Mouse (Mus musculus) midbrain, embryonic 16.5 days (tissue): ENCODE measurements around the gene Vps35. TPM values are rescaled to one million over a fixed set of nuclear protein-coding genes. Genes with fewer than 3 reads are reported as not detected.

Experiments
- ATAC-seq: fragments of 200-750 bp; cut with Nextera tagmentation; 2 replicates; pipeline ENCODE4 v1.8.0; 2017; ENCODE audit warnings: moderate TSS enrichment
- H3K27ac ChIP-seq: fragments of 300-500 bp; sonication (generic); 2 replicates; pipeline ENCODE4 v1.5.1; 2014; ENCODE audit warnings: mild to moderate bottlenecking, low read length, mixed read lengths
- H3K27me3 ChIP-seq: fragments of 300-500 bp; sonication (generic); 2 replicates; pipeline ENCODE4 v1.6.1; 2014; ENCODE audit warnings: low read depth, low read length, mixed read lengths; ENCODE audit not compliant: control insufficient read depth, insufficient read depth
- H3K36me3 ChIP-seq: fragments of 300-500 bp; sonication (generic); 2 replicates; pipeline ENCODE4 v1.6.1; 2014; ENCODE audit warnings: mild to moderate bottlenecking, low read length, moderate library complexity, mixed read lengths; ENCODE audit not compliant: control insufficient read depth, insufficient read depth
- H3K4me1 ChIP-seq: fragments of 300-500 bp; sonication (generic); 2 replicates; pipeline ENCODE4 v1.6.1; 2014; ENCODE audit warnings: mild to moderate bottlenecking, low read length, mixed read lengths; ENCODE audit not compliant: control insufficient read depth, insufficient read depth
- H3K4me2 ChIP-seq: fragments of 300-500 bp; sonication (generic); 2 replicates; pipeline ENCODE4 v1.6.1; 2014; ENCODE audit warnings: mild to moderate bottlenecking, low read length, mixed read lengths
- H3K4me3 ChIP-seq: fragments of 300-500 bp; sonication (generic); 2 replicates; pipeline ENCODE4 v1.5.1; 2014; ENCODE audit warnings: low read depth, mild to moderate bottlenecking, low read length, moderate library complexity, mixed read lengths
- H3K9ac ChIP-seq: fragments of 300-500 bp; sonication (generic); 2 replicates; pipeline ENCODE4 v1.6.1; 2014; ENCODE audit warnings: low read depth, low read length, mixed read lengths
- H3K9me3 ChIP-seq: fragments of 300-500 bp; sonication (generic); replicated peaks from 2 replicates; pipeline ENCODE4 v1.6.1; 2014; ENCODE audit warnings: mild to moderate bottlenecking, low read length, mixed read lengths; ENCODE audit not compliant: control insufficient read depth, poor library complexity, severe bottlenecking
- WGBS: fragments of 180-500 bp; shearing (Covaris S2); extraction: QIAGEN DNeasy Blood & Tissue Kit; methylation state at CpG from one replicate; pipeline ENCODE4 v1.1.7; 2014; 5-methylcytosine and 5-hydroxymethylcytosine counted together
- polyA plus RNA-seq: library from polyadenylated mRNA; unstranded; fragments of >200 nt; fragmentation: Nextera tagmentation; extraction: Ambion mirVana; gene quantifications from 2 replicates; pipeline ENCODE4 v1.2.1, GENCODE M21; 2015

Vps35 gene
- polyA plus RNA-seq, 1 experiment from 2014 or later: 189 TPM

- Histone ChIP-seq H3K27me3 (no peaks in the 10 kb centered on the region), H3K36me3 (no peaks in the 10 kb centered on the region), H3K4me2 (no peak overlapping the region), H3K9ac (no peak overlapping the region), H3K27ac (no peak overlapping the region), H3K4me3 (no peak overlapping the region), H3K4me1 (no peaks in the 10 kb centered on the region), H3K9me3 (no peaks in the 10 kb centered on the region)
- no peak for ATAC-seq
- WGBS: 79% methylated on average over 1 of the region's 1 CpGs
These were observed 72.3 kb downstream of the Vps35 start for GRCm38 (mm10) chr8:85227297-85227696.

- no peaks in the 10 kb centered on the region for H3K9me3 ChIP-seq
- no peak for ATAC-seq
- 30% methylated on average over 1 of the region's 1 CpGs for WGBS
These were observed 73.9 kb downstream of the Vps35 start, which contains the start of gene Olfr371 for GRCm38 (mm10) chr8:85225688-85226087. Gene Olfr371 (plus strand): TSS chr8:85225988.

GRCm38 (mm10) chr8:85220992-85221391, 78.6 kb downstream of the Vps35 start:
- Histone ChIP-seq H3K4me3 (no peak overlapping the region), H3K4me1 (no peaks in the 10 kb centered on the region), H3K4me2 (no peak overlapping the region), H3K27me3 (no peaks in the 10 kb centered on the region), H3K9me3 (no peaks in the 10 kb centered on the region), H3K36me3 (no peaks in the 10 kb centered on the region), H3K27ac (no peak overlapping the region), H3K9ac (no peak overlapping the region)
- no peak for ATAC-seq
- WGBS: 51% methylated on average over 6 of the region's 6 CpGs

More at GRCm38 (mm10) chr8:85225688-85226087, 73.9 kb downstream of the Vps35 start, which contains the start of gene Olfr371:
- H3K36me3 ChIP-seq: no peaks in the 10 kb centered on the region
- no peaks in the 10 kb centered on the region for H3K4me1 ChIP-seq
- no peak within 1 kb of the TSS for H3K27ac ChIP-seq
- H3K4me3 ChIP-seq: no peak within 1 kb of the TSS
- H3K27me3 ChIP-seq: no peaks in the 10 kb centered on the region
- H3K4me2 ChIP-seq: no peak within 1 kb of the TSS
- H3K9ac ChIP-seq: no peak within 1 kb of the TSS

- WGBS: 78% methylated on average over 4 of the region's 4 CpGs
- Histone ChIP-seq H3K36me3 (no peaks in the 10 kb centered on the region), H3K4me2 (no peak overlapping the region), H3K27me3 (no peaks in the 10 kb centered on the region), H3K9me3 (no peaks in the 10 kb centered on the region), H3K4me1 (no peaks in the 10 kb centered on the region), H3K4me3 (no peak overlapping the region), H3K27ac (no peak overlapping the region), H3K9ac (no peak overlapping the region)
- no peak for ATAC-seq
These were observed 79.4 kb downstream of the Vps35 start for GRCm38 (mm10) chr8:85220220-85220619.

Other genes with a start within 250 kb of the Vps35 start
- gene Fbxw9, start 239.7 kb downstream of the Vps35 start, polyA plus RNA-seq: 79.5 and 93.5 TPM in 2 replicates
- 1.7 and 3.3 TPM in 2 replicates for gene Gm5741, start 231.8 kb downstream of the Vps35 start, polyA plus RNA-seq
- 114 and 120 TPM in 2 replicates for gene Dhps, start 228.0 kb downstream of the Vps35 start, polyA plus RNA-seq
- gene Wdr83os, start 219.1 kb downstream of the Vps35 start, polyA plus RNA-seq: 129 and 133 TPM in 2 replicates
- 57.5 and 57.9 TPM in 2 replicates for gene Wdr83, start 218.5 kb downstream of the Vps35 start, polyA plus RNA-seq
- 18.1 and 18.2 TPM in 2 replicates for gene Man2b1, start 216.5 kb downstream of the Vps35 start, polyA plus RNA-seq
- 4.6 and 5.3 TPM in 2 replicates for gene Zfp791, start 176.7 kb downstream of the Vps35 start, polyA plus RNA-seq
- gene Cks1brt, start 147.9 kb downstream of the Vps35 start, polyA plus RNA-seq: not detected in 2 replicates
- not detected in 2 replicates for gene Olfr371, start 73.8 kb downstream of the Vps35 start, polyA plus RNA-seq
- 65.0 and 67.1 TPM in 2 replicates for gene Orc6, start 170 bp downstream of the Vps35 start, polyA plus RNA-seq
- 0.09 and 0.36 TPM in 2 replicates for gene Mylk3, start 86.5 kb upstream of the Vps35 start, polyA plus RNA-seq
- 46.5 and 48.6 TPM in 2 replicates for gene 4921524J17Rik, start 133.0 kb upstream of the Vps35 start, polyA plus RNA-seq
- 37.7 and 42.2 TPM in 2 replicates for gene Gpt2, start 192.8 kb upstream of the Vps35 start, polyA plus RNA-seq